Mouse (Mus musculus): ENCODE results near the gene Lrrc66. TPM values are rescaled to one million over a fixed set of nuclear protein-coding genes. Genes with fewer than 3 reads are reported as not detected.

Gene Lrrc66
- total and polyA plus RNA-seq, 3 experiments = 0.04 TPM; not detected in 2

GRCm38 (mm10) chr5:73651855-73652201 lies 19.5 kb upstream of the Lrrc66 start:
- no peak overlapping the region for H3K27ac ChIP-seq
- peak overlapping the region; percentile 57 for H3K4me3 ChIP-seq
- H3K9ac ChIP-seq (ENCODE audit: low read depth, low read length) = no peak overlapping the region
- no peak for TF ChIP-seq POLR2A (IDR thresholded peaks at IDR 0.05; ENCODE audit: insufficient read depth, low read depth, low read length)
- no peak for TF ChIP-seq EP300 (IDR thresholded peaks at IDR 0.05; ENCODE audit: insufficient read depth, low read depth, low read length)
- TF ChIP-seq CTCF (IDR thresholded peaks at IDR 0.05) = no peak
- H3K4me1 ChIP-seq (ENCODE audit: control insufficient read depth, insufficient read depth, low read length) = no peaks in the 10 kb centered on the region
- WGBS = 5% methylated on average over 4 of the region's 4 CpGs
- no peaks in the 10 kb centered on the region for H3K79me2 ChIP-seq (replicated peaks; ENCODE audit: control insufficient read depth, insufficient read depth, low read length)
- DNase-seq = no peak
- intact Hi-C loops (cut with DNase I) = no loop called here
- H3K36me3 ChIP-seq (ENCODE audit: control insufficient read depth, insufficient read depth, low read length) = no peaks in the 10 kb centered on the region
- peaks cover 6% of the 10 kb centered on the region for H3K27me3 ChIP-seq (ENCODE audit: control insufficient read depth, insufficient read depth, low read length)

GRCm38 (mm10) chr5:73651061-73651854 lies 18.9 kb upstream of the Lrrc66 start, which contains the start of gene Spata18:
Gene Spata18 (plus strand): TSS chr5:73651379.
- peak within 1 kb of the TSS; percentile 57 for H3K4me3 ChIP-seq
- 1% methylated on average over 57 of the region's 57 CpGs for WGBS
- no peaks in the 10 kb centered on the region for H3K79me2 ChIP-seq (replicated peaks; ENCODE audit: control insufficient read depth, insufficient read depth, low read length)
- H3K27me3 ChIP-seq (ENCODE audit: control insufficient read depth, insufficient read depth, low read length) = peaks cover 6% of the 10 kb centered on the region
- no peaks in the 10 kb centered on the region for H3K4me1 ChIP-seq (ENCODE audit: control insufficient read depth, insufficient read depth, low read length)
- DNase-seq = peak; percentile 33 to 49
- no peak for TF ChIP-seq EP300 (IDR thresholded peaks at IDR 0.05; ENCODE audit: insufficient read depth, low read depth, low read length)
- TF ChIP-seq CTCF (IDR thresholded peaks at IDR 0.05) = no peak
- no peak for TF ChIP-seq POLR2A (IDR thresholded peaks at IDR 0.05; ENCODE audit: insufficient read depth, low read depth, low read length)
- H3K36me3 ChIP-seq (ENCODE audit: control insufficient read depth, insufficient read depth, low read length) = peaks cover 3% of the 10 kb centered on the region; the same call in 1 of the 2 replicates
- H3K9ac ChIP-seq (ENCODE audit: low read depth, low read length) = peak within 1 kb of the TSS; percentile 39
- H3K27ac ChIP-seq = peak within 1 kb of the TSS; percentile 4; the same call in 1 of the 2 replicates
- intact Hi-C loops (cut with DNase I) = no loop called here

- DNase-seq = peak; percentile 29 to 42
- Histone ChIP-seq H3K27me3 (ENCODE audit: control insufficient read depth, insufficient read depth, low read length) (peaks cover 6% of the 10 kb centered on the region), H3K79me2 (replicated peaks; ENCODE audit: control insufficient read depth, insufficient read depth, low read length) (0 out of 2 replicates have a peak, but pooled peaks cover 1% of the 10 kb centered on the region), H3K36me3 (ENCODE audit: control insufficient read depth, insufficient read depth, low read length) (peaks cover 3% of the 10 kb centered on the region; the same call in 1 of the 2 replicates), H3K9ac (ENCODE audit: low read depth, low read length) (peak overlapping the region; percentile 27), H3K4me1 (ENCODE audit: control insufficient read depth, insufficient read depth, low read length) (no peaks in the 10 kb centered on the region), H3K27ac (peak overlapping the region; percentile 4; the same call in 1 of the 2 replicates), H3K4me3 (peak overlapping the region; percentile 57)
- 4% methylated on average over 15 of the region's 15 CpGs for WGBS
- TF ChIP-seq POLR2A (IDR thresholded peaks at IDR 0.05; ENCODE audit: insufficient read depth, low read depth, low read length) = no peak
- TF ChIP-seq CTCF (IDR thresholded peaks at IDR 0.05) = no peak
- TF ChIP-seq EP300 (IDR thresholded peaks at IDR 0.05; ENCODE audit: insufficient read depth, low read depth, low read length) = no peak
- intact Hi-C loops (cut with DNase I) = no loop called here
Observed at GRCm38 (mm10) chr5:73650365-73650964, 18.1 kb upstream of the Lrrc66 start.

- intact Hi-C loops (cut with DNase I) = no loop called here
- Histone ChIP-seq H3K79me2 (replicated peaks; ENCODE audit: control insufficient read depth, insufficient read depth, low read length) (0 out of 2 replicates have a peak, but pooled peaks cover 1% of the 10 kb centered on the region), H3K27me3 (ENCODE audit: control insufficient read depth, insufficient read depth, low read length) (peaks cover 6% of the 10 kb centered on the region), H3K4me3 (peak within 1 kb of the TSS; percentile 76), H3K4me1 (ENCODE audit: control insufficient read depth, insufficient read depth, low read length) (no peaks in the 10 kb centered on the region), H3K36me3 (ENCODE audit: control insufficient read depth, insufficient read depth, low read length) (peaks cover 3% of the 10 kb centered on the region; the same call in 1 of the 2 replicates), H3K9ac (ENCODE audit: low read depth, low read length) (peak within 1 kb of the TSS; percentile 92), H3K27ac (peak within 1 kb of the TSS; percentile 95)
- under 1% methylated on average over 62 of the region's 62 CpGs for WGBS
- TF ChIP-seq CTCF (IDR thresholded peaks at IDR 0.05) = 0 out of 2 replicates have a peak, but pooled peaks have one; percentile 4
- 0 out of 2 replicates have a peak, but pooled peaks have one; percentile 32 for TF ChIP-seq EP300 (IDR thresholded peaks at IDR 0.05; ENCODE audit: insufficient read depth, low read depth, low read length)
- TF ChIP-seq POLR2A (IDR thresholded peaks at IDR 0.05; ENCODE audit: insufficient read depth, low read depth, low read length) = peak; percentile 59
- DNase-seq = peak; percentile 91 to 94
Observed at GRCm38 (mm10) chr5:73647261-73647900, 15.1 kb upstream of the Lrrc66 start, which contains the start of gene Sgcb. Gene Sgcb (minus strand): TSS chr5:73647790.

- TF ChIP-seq CTCF (IDR thresholded peaks at IDR 0.05) = peak; percentile 68
- TF ChIP-seq EP300 (IDR thresholded peaks at IDR 0.05; ENCODE audit: insufficient read depth, low read depth, low read length) = no peak
- DNase-seq = no peak
- intact Hi-C loops (cut with DNase I) = no loop called here
Observed at GRCm38 (mm10) chr5:73642091-73642490, 9.8 kb upstream of the Lrrc66 start.

More at GRCm38 (mm10) chr5:73642091-73642490, 9.8 kb upstream of the Lrrc66 start:
- Histone ChIP-seq H3K79me2 (replicated peaks; ENCODE audit: control insufficient read depth, insufficient read depth, low read length) (0 out of 2 replicates have a peak, but pooled peaks cover 1% of the 10 kb centered on the region), H3K4me1 (ENCODE audit: control insufficient read depth, insufficient read depth, low read length) (no peaks in the 10 kb centered on the region), H3K27ac (no peak overlapping the region), H3K27me3 (ENCODE audit: control insufficient read depth, insufficient read depth, low read length) (no peaks in the 10 kb centered on the region), H3K9ac (ENCODE audit: low read depth, low read length) (no peak overlapping the region), H3K4me3 (no peak overlapping the region), H3K36me3 (ENCODE audit: control insufficient read depth, insufficient read depth, low read length) (peaks cover 5% of the 10 kb centered on the region; the same call in 1 of the 2 replicates)
- WGBS = 90% methylated on average over 4 of the region's 4 CpGs

All from heart, adult 2 months (tissue).